Mouse (Mus musculus): ENCODE data around the gene Hist1h2bf. TPM values are rescaled to one million over a fixed set of nuclear protein-coding genes. Genes with fewer than 3 reads are reported as not detected.

Hist1h2bf gene
- polyA plus RNA-seq, 1 experiment from 2014 or later = 5.8 TPM

DNA sequence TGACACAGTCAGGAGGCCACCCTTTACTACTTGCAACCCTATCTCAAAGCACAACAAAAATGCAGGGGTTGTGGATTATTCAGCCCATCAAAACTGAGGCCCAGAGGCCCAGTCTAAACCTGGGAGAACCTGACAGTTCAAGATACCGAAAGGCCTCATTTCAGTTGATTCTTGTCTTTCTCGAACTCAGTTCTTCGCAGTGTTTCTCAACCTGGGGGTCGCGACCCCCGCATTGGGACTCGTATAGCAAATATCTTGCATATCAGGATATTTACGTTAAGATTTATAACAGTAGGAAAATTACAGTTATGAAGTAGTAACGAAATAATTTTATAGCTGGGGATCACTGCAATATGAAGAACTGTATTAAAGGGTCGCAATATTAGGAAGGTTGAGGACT lies 48.1 kb downstream of the Hist1h2bf start:
- Histone ChIP-seq H3K4me1 (peaks cover 11% of the 10 kb centered on the region; the same call in 1 of the 2 replicates), H3K9ac (no peak overlapping the region), H3K36me3 (no peaks in the 10 kb centered on the region), H3K27ac (no peak overlapping the region), H3K27me3 (no peaks in the 10 kb centered on the region), H3K9me3 (no peaks in the 10 kb centered on the region), H3K4me3 (peak overlapping the region; percentile 50), H3K4me2 (peak overlapping the region; percentile 49)
- WGBS = 2% methylated on average over 10 of the region's 10 CpGs
- no peak for ATAC-seq (ENCODE audit: insufficient number of reproducible peaks, low FRiP score, low TSS enrichment, low read depth)

DNA sequence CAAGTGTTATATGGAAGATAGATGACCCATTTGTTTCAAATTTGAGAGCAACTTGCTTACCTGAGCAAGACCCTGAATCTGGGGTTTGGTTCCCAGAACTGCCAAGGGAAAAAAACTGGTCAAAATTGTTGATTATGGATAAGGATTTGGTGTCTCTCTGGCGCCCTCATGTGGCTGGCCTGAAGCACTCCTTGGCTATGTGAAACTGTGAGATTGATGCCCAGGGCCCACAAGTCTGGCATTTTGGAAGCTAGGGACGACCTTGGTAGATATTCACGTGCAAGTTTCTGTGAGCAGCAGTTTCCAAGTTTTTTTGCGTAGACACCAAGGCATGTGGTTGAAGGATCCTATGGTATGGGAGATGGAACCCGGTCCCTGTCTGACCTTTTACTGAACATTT lies 49.3 kb downstream of the Hist1h2bf start:
- Histone ChIP-seq H3K4me2 (no peak overlapping the region), H3K4me1 (peaks cover 11% of the 10 kb centered on the region; the same call in 1 of the 2 replicates), H3K4me3 (no peak overlapping the region), H3K9me3 (no peaks in the 10 kb centered on the region), H3K27ac (no peak overlapping the region), H3K36me3 (no peaks in the 10 kb centered on the region), H3K27me3 (no peaks in the 10 kb centered on the region), H3K9ac (no peak overlapping the region)
- WGBS = 10% methylated on average over 5 of the region's 5 CpGs
- no peak for ATAC-seq (ENCODE audit: insufficient number of reproducible peaks, low FRiP score, low TSS enrichment, low read depth)

DNA sequence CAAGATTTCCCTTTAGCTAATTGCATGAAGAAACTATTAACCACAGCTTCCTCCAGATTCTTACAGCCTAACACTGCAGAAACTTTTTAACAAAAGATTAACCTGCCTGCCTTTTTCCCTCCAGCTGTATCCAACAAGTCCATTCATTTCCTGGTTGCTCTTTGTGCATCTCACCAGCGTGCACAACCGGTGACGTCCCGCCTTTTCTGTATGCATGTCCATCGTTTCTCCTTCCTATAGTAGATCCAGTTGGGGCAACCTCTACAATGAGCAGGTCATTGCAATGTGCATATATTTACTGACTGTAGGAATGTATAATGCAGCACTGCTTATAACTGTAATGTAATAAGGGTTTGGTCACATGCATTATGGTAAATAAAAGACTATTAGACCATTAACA lies 50.0 kb downstream of the Hist1h2bf start:
- WGBS = 65% methylated on average over 5 of the region's 5 CpGs
- no peak overlapping the region for H3K27ac ChIP-seq
- H3K9me3 ChIP-seq = no peaks in the 10 kb centered on the region
- H3K4me1 ChIP-seq = peaks cover 11% of the 10 kb centered on the region; the same call in 1 of the 2 replicates
- no peak overlapping the region for H3K9ac ChIP-seq
- no peak for ATAC-seq (ENCODE audit: insufficient number of reproducible peaks, low FRiP score, low TSS enrichment, low read depth)
- no peak overlapping the region for H3K4me3 ChIP-seq
- no peak overlapping the region for H3K4me2 ChIP-seq
- no peaks in the 10 kb centered on the region for H3K36me3 ChIP-seq
- no peaks in the 10 kb centered on the region for H3K27me3 ChIP-seq

Small RNA genes lying within 50 kb of the gene (microRNA-seq; reads per million reads assigned to microRNA genes)
- gene Gm44297 (0.61 reads per million), gene Gm44359 (not detected), gene Gm44394 (not detected)

Other genes with a start within 250 kb of the Hist1h2bf start
- gene Zfp322a, start 205.0 kb downstream of the Hist1h2bf start, polyA plus RNA-seq (2015; fragmentation: Nextera tagmentation; extraction: Ambion mirVana) = 42.4 and 44.2 TPM in 2 replicates
- gene Abt1, start 150.3 kb downstream of the Hist1h2bf start, polyA plus RNA-seq (2015; fragmentation: Nextera tagmentation; extraction: Ambion mirVana) = 11.9 and 13.9 TPM in 2 replicates
- gene Btn1a1, start 108.3 kb downstream of the Hist1h2bf start, polyA plus RNA-seq (2015; fragmentation: Nextera tagmentation; extraction: Ambion mirVana) = 0.18 and 0.22 TPM in 2 replicates
- 0.61 and 0.67 TPM in 2 replicates for gene Btn2a2, start 85.3 kb downstream of the Hist1h2bf start, polyA plus RNA-seq (2015; fragmentation: Nextera tagmentation; extraction: Ambion mirVana)
- gene Hist1h4h, start 43.1 kb downstream of the Hist1h2bf start, polyA plus RNA-seq (2015; fragmentation: Nextera tagmentation; extraction: Ambion mirVana) = 4.8 and 6.3 TPM in 2 replicates
- 4.1 and 7.5 TPM in 2 replicates for gene Hist1h2af, start 40.3 kb downstream of the Hist1h2bf start, polyA plus RNA-seq (2015; fragmentation: Nextera tagmentation; extraction: Ambion mirVana)
- 3.4 and 5.4 TPM in 2 replicates for gene Hist1h3g, start 38.8 kb downstream of the Hist1h2bf start, polyA plus RNA-seq (2015; fragmentation: Nextera tagmentation; extraction: Ambion mirVana)
- gene Hist1h2bh, start 30.8 kb downstream of the Hist1h2bf start, polyA plus RNA-seq (2015; fragmentation: Nextera tagmentation; extraction: Ambion mirVana) = 0.77 and 0.83 TPM in 2 replicates
- 1.1 TPM in 1 of 2 replicates, not detected in the other for gene Hist1h3f, start 30.1 kb downstream of the Hist1h2bf start, polyA plus RNA-seq (2015; fragmentation: Nextera tagmentation; extraction: Ambion mirVana)
- 0.65 and 0.95 TPM in 2 replicates for gene Hist1h4f, start 22.5 kb downstream of the Hist1h2bf start, polyA plus RNA-seq (2015; fragmentation: Nextera tagmentation; extraction: Ambion mirVana)
- gene Hist1h1d, start 20.9 kb downstream of the Hist1h2bf start, polyA plus RNA-seq (2015; fragmentation: Nextera tagmentation; extraction: Ambion mirVana) = 0.32 and 0.51 TPM in 2 replicates
- 2.1 and 4.8 TPM in 2 replicates for gene Hist1h3e, start 11.8 kb downstream of the Hist1h2bf start, polyA plus RNA-seq (2015; fragmentation: Nextera tagmentation; extraction: Ambion mirVana)
- 68.7 and 88.5 TPM in 2 replicates for gene Hist1h2ae, start 3.0 kb downstream of the Hist1h2bf start, polyA plus RNA-seq (2015; fragmentation: Nextera tagmentation; extraction: Ambion mirVana)
- gene Hist1h2bg, start 2.8 kb downstream of the Hist1h2bf start, polyA plus RNA-seq (2015; fragmentation: Nextera tagmentation; extraction: Ambion mirVana) = 5.5 and 6.0 TPM in 2 replicates
- 0.89 and 2.3 TPM in 2 replicates for gene Hist1h2ad, start 185 bp upstream of the Hist1h2bf start, polyA plus RNA-seq (2015; fragmentation: Nextera tagmentation; extraction: Ambion mirVana)
- 5.8 and 6.5 TPM in 2 replicates for gene Hist1h3d, start 1.6 kb upstream of the Hist1h2bf start, polyA plus RNA-seq (2015; fragmentation: Nextera tagmentation; extraction: Ambion mirVana)
- 75.2 and 108 TPM in 2 replicates for gene Hist1h4d, start 7.4 kb upstream of the Hist1h2bf start, polyA plus RNA-seq (2015; fragmentation: Nextera tagmentation; extraction: Ambion mirVana)
- gene Hist1h2be, start 46.9 kb upstream of the Hist1h2bf start, polyA plus RNA-seq (2015; fragmentation: Nextera tagmentation; extraction: Ambion mirVana) = 1.9 and 2.1 TPM in 2 replicates
- gene Hist1h1e, start 48.4 kb upstream of the Hist1h2bf start, polyA plus RNA-seq (2015; fragmentation: Nextera tagmentation; extraction: Ambion mirVana) = 17.2 and 18.2 TPM in 2 replicates
- 0.76 and 0.78 TPM in 2 replicates for gene Hist1h2ac, start 109.8 kb upstream of the Hist1h2bf start, polyA plus RNA-seq (2015; fragmentation: Nextera tagmentation; extraction: Ambion mirVana)
- 47.2 and 57.0 TPM in 2 replicates for gene Hist1h2bc, start 110.0 kb upstream of the Hist1h2bf start, polyA plus RNA-seq (2015; fragmentation: Nextera tagmentation; extraction: Ambion mirVana)
- gene Hist1h1t, start 121.6 kb upstream of the Hist1h2bf start, polyA plus RNA-seq (2015; fragmentation: Nextera tagmentation; extraction: Ambion mirVana) = 0.20 TPM in 1 of 2 replicates, not detected in the other
- 3.2 and 4.0 TPM in 2 replicates for gene Hist1h4c, start 124.3 kb upstream of the Hist1h2bf start, polyA plus RNA-seq (2015; fragmentation: Nextera tagmentation; extraction: Ambion mirVana)
- 7.3 and 10.3 TPM in 2 replicates for gene Hfe, start 136.7 kb upstream of the Hist1h2bf start, polyA plus RNA-seq (2015; fragmentation: Nextera tagmentation; extraction: Ambion mirVana)
- gene Hist1h1c, start 164.6 kb upstream of the Hist1h2bf start, polyA plus RNA-seq (2015; fragmentation: Nextera tagmentation; extraction: Ambion mirVana) = 28.0 and 31.1 TPM in 2 replicates
- gene Hist1h3c, start 171.4 kb upstream of the Hist1h2bf start, polyA plus RNA-seq (2015; fragmentation: Nextera tagmentation; extraction: Ambion mirVana) = 5.8 and 6.6 TPM in 2 replicates
- 2.0 and 2.1 TPM in 2 replicates for gene Hist1h2bb, start 172.5 kb upstream of the Hist1h2bf start, polyA plus RNA-seq (2015; fragmentation: Nextera tagmentation; extraction: Ambion mirVana)
- gene Hist1h2ab, start 176.9 kb upstream of the Hist1h2bf start, polyA plus RNA-seq (2015; fragmentation: Nextera tagmentation; extraction: Ambion mirVana) = 23.3 and 37.2 TPM in 2 replicates
- gene Hist1h3b, start 178.1 kb upstream of the Hist1h2bf start, polyA plus RNA-seq (2015; fragmentation: Nextera tagmentation; extraction: Ambion mirVana) = 4.0 and 12.0 TPM in 2 replicates
- 4.1 and 4.5 TPM in 2 replicates for gene Hist1h4b, start 182.8 kb upstream of the Hist1h2bf start, polyA plus RNA-seq (2015; fragmentation: Nextera tagmentation; extraction: Ambion mirVana)
- gene Hist1h4a, start 187.0 kb upstream of the Hist1h2bf start, polyA plus RNA-seq (2015; fragmentation: Nextera tagmentation; extraction: Ambion mirVana) = 0.33 and 0.60 TPM in 2 replicates
- 3.1 and 7.2 TPM in 2 replicates for gene Hist1h3a, start 188.2 kb upstream of the Hist1h2bf start, polyA plus RNA-seq (2015; fragmentation: Nextera tagmentation; extraction: Ambion mirVana)
- gene Hist1h1a, start 189.5 kb upstream of the Hist1h2bf start, polyA plus RNA-seq (2015; fragmentation: Nextera tagmentation; extraction: Ambion mirVana) = 0.74 and 2.1 TPM in 2 replicates
- gene Trim38, start 195.7 kb upstream of the Hist1h2bf start, polyA plus RNA-seq (2015; fragmentation: Nextera tagmentation; extraction: Ambion mirVana) = not detected in 2 replicates
- gene Slc17a2, start 232.8 kb upstream of the Hist1h2bf start, polyA plus RNA-seq (2015; fragmentation: Nextera tagmentation; extraction: Ambion mirVana) = not detected in 2 replicates

All from limb, embryonic 15.5 days (tissue).